ENCODE assay signal across 9 mouse cellular contexts in the genomic region with DNA sequence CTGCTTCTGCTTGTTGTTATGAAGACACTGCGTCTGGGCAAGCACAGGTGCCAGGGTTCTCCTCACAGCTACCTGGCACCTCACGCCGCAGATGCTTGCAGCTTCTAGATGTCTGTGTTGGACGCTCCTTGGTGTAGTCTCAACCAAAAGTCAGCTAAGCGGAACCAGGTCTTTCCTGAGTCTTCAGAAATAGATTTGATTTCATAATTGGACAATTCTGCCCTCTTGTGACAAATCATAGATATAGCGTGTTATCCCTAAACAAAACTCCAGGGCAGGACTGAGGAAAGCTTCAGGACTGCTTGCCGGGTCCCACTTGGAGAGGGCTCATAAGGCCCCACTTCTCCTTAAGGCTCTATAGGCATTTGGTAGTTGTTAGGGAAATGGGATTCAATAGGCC. TPM values are rescaled to one million over a fixed set of nuclear protein-coding genes. Genes with fewer than 3 reads are reported as not detected.
DNase-seq lines count a peak whose midpoint lies in the region; ATAC-seq and TF ChIP-seq lines count a peak whose summit lies in the region.
"Had no signal": no experiment of that assay in that cellular context is flagged by ENCODE, and none has a peak within 500 bp of the region (broad histone marks: within the 10 kb centered on the region; RNA-seq: fewer than 3 reads in every experiment).

No protein-coding gene starts in this region.

- WGBS in hindbrain, postnatal 0 days, result 55% methylated on average over 7 of the region's 7 CpGs
- 55% methylated on average over 7 of the region's 7 CpGs for WGBS in midbrain, postnatal 0 days

- no peaks in the 10 kb centered on the region for H3K27me3 ChIP-seq in hindbrain, postnatal 0 days (ENCODE audit: insufficient read depth, low read length)
- H3K27me3 ChIP-seq in midbrain, postnatal 0 days (ENCODE audit: insufficient read depth, low read length), result no peaks in the 10 kb centered on the region
- H3K27me3 ChIP-seq: limb, embryonic 15.5 days had no signal

- intact Hi-C loops in left cerebral cortex, adult 2 months (cut with DNase I), result loop anchor here (2.0 to 5.0 kb wide), 4 partner anchors 76 to 234 kb away; no protein-coding TSS in a partner anchor

- H3K9me3 ChIP-seq in hindbrain, postnatal 0 days (ENCODE audit: low read length), result no peaks in the 10 kb centered on the region
- no peaks in the 10 kb centered on the region for H3K9me3 ChIP-seq in midbrain, postnatal 0 days (ENCODE audit: low read length)
- H3K9me3 ChIP-seq: limb, embryonic 15.5 days had no signal

- no peak overlapping the region for H3K27ac ChIP-seq in left cerebral cortex, adult 2 months
- H3K27ac ChIP-seq in hindbrain, postnatal 0 days, result no peak overlapping the region
- no peak overlapping the region for H3K27ac ChIP-seq in midbrain, postnatal 0 days (ENCODE audit: low read depth, low read length)
- H3K27ac ChIP-seq: limb, embryonic 15.5 days had no signal

- no peak overlapping the region for H3K4me2 ChIP-seq in hindbrain, postnatal 0 days (ENCODE audit: low read depth, low read length)
- H3K4me2 ChIP-seq in midbrain, postnatal 0 days (ENCODE audit: low read depth, low read length, poor library complexity, severe bottlenecking), result no peak overlapping the region
- H3K4me2 ChIP-seq: limb, embryonic 15.5 days had no signal

- ATAC-seq in hindbrain, postnatal 0 days, result peak; percentile 83
- ATAC-seq in midbrain, postnatal 0 days (ENCODE audit: low FRiP score), result peak; percentile 65; the same call in 1 of the 2 replicates

- no peak for DNase-seq in left cerebral cortex, adult 2 months (ENCODE audit: extremely low spot score in 1 of 2, low spot score in 2 of 2)
- no peak for DNase-seq in left cerebral cortex, adult 9 months (ENCODE audit: low spot score in 2 of 2)
- DNase-seq in NIH3T3 (ENCODE audit: low read depth), result peak; percentile 89
- peak; percentile 54 to 78 for DNase-seq in cerebellum, postnatal 10 days
- DNase-seq in hindbrain, postnatal 0 days (ENCODE audit: low spot score), result peak; percentile 83
- peak; percentile 80 for DNase-seq in midbrain, postnatal 0 days (ENCODE audit: low spot score)
- no peak for DNase-seq in urinary bladder, postnatal 10 days (ENCODE audit: low spot score)
- DNase-seq in right cerebral cortex, postnatal 14 days, result no peak

- no peaks in the 10 kb centered on the region for H3K4me1 ChIP-seq in hindbrain, postnatal 0 days (ENCODE audit: insufficient read depth, low read length)
- H3K4me1 ChIP-seq in midbrain, postnatal 0 days (ENCODE audit: insufficient read depth, low read length), result no peaks in the 10 kb centered on the region

- no peak overlapping the region for H3K9ac ChIP-seq in hindbrain, postnatal 0 days (replicated peaks; ENCODE audit: low read length)
- H3K9ac ChIP-seq in midbrain, postnatal 0 days (replicated peaks; ENCODE audit: low read length, poor library complexity, severe bottlenecking), result no peak overlapping the region
- H3K9ac ChIP-seq: limb, embryonic 15.5 days had no signal

- TF ChIP-seq CTCF in left cerebral cortex, adult 2 months (IDR thresholded peaks at IDR 0.05), result peak; percentile 93
- peak; percentile 86 for TF ChIP-seq CTCF in hindbrain, postnatal 0 days (IDR thresholded peaks at IDR 0.05; ENCODE audit: low read depth)
- TF ChIP-seq CTCF in midbrain, postnatal 0 days (IDR thresholded peaks at IDR 0.05), result peak; percentile 85

- H3K36me3 ChIP-seq in hindbrain, postnatal 0 days (ENCODE audit: insufficient read depth, low read length), result no peaks in the 10 kb centered on the region
- no peaks in the 10 kb centered on the region for H3K36me3 ChIP-seq in midbrain, postnatal 0 days (ENCODE audit: insufficient read depth, low read length)
- H3K36me3 ChIP-seq: limb, embryonic 15.5 days had no signal

- H3K4me3 ChIP-seq in left cerebral cortex, adult 2 months, result no peak overlapping the region
- H3K4me3 ChIP-seq in hindbrain, postnatal 0 days (ENCODE audit: low read length), result no peak overlapping the region
- H3K4me3 ChIP-seq in midbrain, postnatal 0 days (ENCODE audit: low read depth, low read length), result no peak overlapping the region
- H3K4me3 ChIP-seq: limb, embryonic 15.5 days had no signal

RNA-seq across cellular contexts. Expression of a gene that starts 7.8 kb away (rescaled TPM):
- total RNA-seq in left cerebral cortex, adult 2 months (2021), result under 1 TPM in 1 of 2 experiments, not detected in 1; 0.94 TPM
- total RNA-seq in hindbrain, postnatal 0 days (2014; rRNA removed), result 1.2 and 2.5 TPM in 2 replicates
- 2.1 and 2.2 TPM in 2 replicates for polyA plus RNA-seq in hindbrain, postnatal 0 days (2015; fragmentation: Nextera tagmentation; extraction: Ambion mirVana)
- total RNA-seq in midbrain, postnatal 0 days (2014; rRNA removed), result 2.0 and 2.3 TPM in 2 replicates
- 2.1 and 2.9 TPM in 2 replicates for polyA plus RNA-seq in midbrain, postnatal 0 days (2015; fragmentation: Nextera tagmentation; extraction: Ambion mirVana)

RNA-seq across cellular contexts. Expression of a gene that starts 57.0 kb away (rescaled TPM):
- total RNA-seq in left cerebral cortex, adult 2 months (2021), result 1 to 10 TPM; 2.2 to 2.4 TPM
- total RNA-seq in hindbrain, postnatal 0 days (2014; rRNA removed), result 1.2 and 2.6 TPM in 2 replicates
- polyA plus RNA-seq in hindbrain, postnatal 0 days (2015; fragmentation: Nextera tagmentation; extraction: Ambion mirVana), result 0.81 and 0.87 TPM in 2 replicates
- total RNA-seq in midbrain, postnatal 0 days (2014; rRNA removed), result 0.99 and 1.7 TPM in 2 replicates
- polyA plus RNA-seq in midbrain, postnatal 0 days (2015; fragmentation: Nextera tagmentation; extraction: Ambion mirVana), result 0.85 and 1.0 TPM in 2 replicates

Comparison
In these comparisons a context has a peak if more than half of its experiments do, and no peak if none do; other contexts are left out.
1. DNase-seq: peak in NIH3T3 (single experiment), cerebellum, postnatal 10 days (2 of 2), hindbrain, postnatal 0 days (single experiment) and midbrain, postnatal 0 days (single experiment); none in left cerebral cortex, adult 2 months (0 of 2), left cerebral cortex, adult 9 months (0 of 2), urinary bladder, postnatal 10 days (single experiment) and right cerebral cortex, postnatal 14 days (single experiment).
2. Peak in every context shown above with its lines, with median percentiles within 50 percentile points of each other: CTCF ChIP-seq.